Mouse (Mus musculus) liver, embryonic 14.5 days (tissue): ENCODE results near the gene Vmn2r18. TPM values are rescaled to one million over a fixed set of nuclear protein-coding genes. Genes with fewer than 3 reads are reported as not detected.

Experiments used
- ATAC-seq: fragments of 200-750 bp; cut with Nextera tagmentation; 2 replicates; pipeline ENCODE4 v1.8.0; 2017; ENCODE audit warnings: moderate number of reproducible peaks, mild to moderate bottlenecking, moderate library complexity; ENCODE audit not compliant: insufficient read depth
- DNase-seq, 3 experiments: peaks; one replicate each; pipeline ENCODE4 v3.0.0-alpha.2; 2012 to 2013; ENCODE audit warnings: low read depth in 3 of 3, low spot score in 3 of 3
- H3K27ac ChIP-seq: fragments of 300-500 bp; sonication (generic); 2 replicates; pipeline ENCODE4 v1.5.1; 2014; ENCODE audit warnings: moderate library complexity, mild to moderate bottlenecking, control low read depth, inconsistent platforms
- H3K27me3 ChIP-seq: fragments of 300-500 bp; sonication (generic); 2 replicates; pipeline ENCODE4 v1.6.1; 2014; ENCODE audit warnings: mild to moderate bottlenecking, low read length, moderate library complexity; ENCODE audit not compliant: control insufficient read depth, insufficient read depth
- H3K36me3 ChIP-seq: fragments of 300-500 bp; sonication (generic); replicated peaks from 2 replicates; pipeline ENCODE4 v1.6.1; 2014; ENCODE audit warnings: low read depth; ENCODE audit not compliant: control insufficient read depth, insufficient read depth
- H3K4me1 ChIP-seq, 2 experiments: fragments of 200-500 bp in 1 of 2; fragments of 300-500 bp in 1 of 2; sonication (generic) in 1 of 2; replicated peaks; 2 replicates each; pipeline ENCODE4 v1.6.1; 2012 to 2014; ENCODE audit warnings: antibody characterized with exemption in 1 of 2, inconsistent platforms in 1 of 2, low read length in 1 of 2; ENCODE audit not compliant: control insufficient read depth in 2 of 2, insufficient read depth in 2 of 2
- H3K4me2 ChIP-seq: fragments of 300-500 bp; sonication (generic); 2 replicates; pipeline ENCODE4 v1.6.1; 2014; ENCODE audit warnings: low read depth, mild to moderate bottlenecking, control low read depth, moderate library complexity
- H3K4me3 ChIP-seq, 2 experiments: fragments of 200-500 bp in 1 of 2; fragments of 300-500 bp in 1 of 2; sonication (generic) in 1 of 2; 2 replicates each; pipeline ENCODE4 v1.5.1; 2012 to 2014; ENCODE audit warnings: low read depth in 2 of 2, low read length in 2 of 2, mild to moderate bottlenecking in 2 of 2, control low read depth in 1 of 2, inconsistent platforms in 1 of 2, moderate library complexity in 1 of 2; ENCODE audit not compliant: insufficient read depth in 1 of 2
- H3K9ac ChIP-seq: fragments of 300-500 bp; sonication (generic); replicated peaks from 2 replicates; pipeline ENCODE4 v1.6.1; 2014; ENCODE audit warnings: mild to moderate bottlenecking, control low read depth, moderate library complexity
- H3K9me3 ChIP-seq: fragments of 300-500 bp; sonication (generic); 2 replicates; pipeline ENCODE4 v1.6.1; 2016; ENCODE audit warnings: low read length, mixed read lengths; ENCODE audit not compliant: control insufficient read depth
- CTCF ChIP-seq: IDR thresholded peaks from 2 replicates; pipeline ENCODE4 v1.5.1; 2016; ENCODE audit warnings: antibody characterized with exemption, low read depth, control low read depth
- EP300 ChIP-seq: IDR thresholded peaks from 2 replicates; pipeline ENCODE4 v1.6.1; 2016; ENCODE audit warnings: antibody characterized with exemption, low read depth
- WGBS: fragments of 180-500 bp; shearing (Covaris S2); extraction: QIAGEN DNeasy Blood & Tissue Kit; methylation state at CpG from one replicate; pipeline ENCODE4 v1.1.7; 2014; ENCODE audit not compliant: insufficient replicate concordance; 5-methylcytosine and 5-hydroxymethylcytosine counted together
- polyA plus RNA-seq, 2 experiments: library from polyadenylated mRNA; depleted of rRNA in 1 of 2; stranded (reverse) in 1 of 2; unstranded in 1 of 2; fragments of >200 nt; fragmentation: Nextera tagmentation in 1 of 2; extraction: Ambion mirVana in 1 of 2; gene quantifications; 2 replicates each; pipeline versions ENCODE4 v1.2.1 to v1.2.3; 2012 to 2014

Vmn2r18 gene
- polyA plus RNA-seq (2012; rRNA removed) (not detected in 2 replicates), polyA plus RNA-seq (2014; fragmentation: Nextera tagmentation; extraction: Ambion mirVana) (not detected in 2 replicates)

DNA sequence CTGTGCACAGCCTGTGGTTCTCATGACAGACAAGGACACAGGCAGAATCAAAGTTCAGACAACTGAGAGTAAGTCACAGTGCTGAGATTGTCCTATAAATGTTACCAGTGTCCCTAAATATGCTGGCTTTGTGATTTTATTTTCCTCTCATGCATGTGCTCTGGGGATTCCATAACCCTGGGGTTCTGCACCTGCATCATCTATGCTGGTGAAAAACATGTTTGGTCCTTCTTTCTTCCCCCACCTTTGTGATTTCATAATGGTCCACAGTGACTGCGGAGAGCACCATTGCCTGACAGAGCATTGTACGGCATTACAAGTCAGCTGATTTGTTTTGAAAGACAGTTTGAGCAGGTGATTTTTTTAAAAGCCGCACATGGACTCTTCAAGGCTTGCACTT lies at the start of gene Vmn2r18:
TSS of gene Vmn2r18 (minus strand) at position 101 of the 400 bp plus-strand sequence.
- Histone ChIP-seq H3K36me3 (no peaks in the 10 kb centered on the region), H3K27ac (no peak within 1 kb of the TSS), H3K4me3 (no peak within 1 kb of the TSS), H3K9ac (no peak within 1 kb of the TSS), H3K9me3 (no peaks in the 10 kb centered on the region), H3K4me2 (no peak within 1 kb of the TSS), H3K27me3 (no peaks in the 10 kb centered on the region), H3K4me1 (no peaks in the 10 kb centered on the region)
- TF ChIP-seq CTCF (no peak), EP300 (no peak)
- no peak for ATAC-seq
- no peak for DNase-seq
- 78% methylated on average over 3 of the region's 3 CpGs for WGBS

DNA sequence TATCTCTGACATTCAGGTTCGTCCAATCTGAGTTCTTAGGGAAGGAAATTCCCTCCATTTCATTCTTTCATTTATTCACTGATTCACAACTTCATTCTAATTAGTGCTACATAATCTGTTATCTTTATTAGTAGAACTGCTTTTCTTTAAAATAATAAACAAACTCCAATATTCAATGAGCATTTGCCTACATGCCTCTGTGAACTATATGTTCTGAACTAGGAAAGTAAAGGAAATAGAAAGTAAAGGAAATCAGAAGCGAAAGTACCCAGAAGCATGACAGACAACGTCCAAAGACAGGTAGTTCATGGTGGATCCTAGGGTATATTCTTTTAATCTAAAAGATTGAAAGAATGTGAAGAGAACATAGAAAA lies 45.6 kb upstream of the Vmn2r18 start:
- WGBS, result 60% methylated on average over 3 of the region's 3 CpGs

GRCm38 (mm10) chr5:151650700-151651410 lies 45.0 kb upstream of the Vmn2r18 start, which contains the start of gene Rfc3:
Gene Rfc3, minus strand, starts transcription at chr5:151651242.
- peaks cover 30% of the 10 kb centered on the region for H3K36me3 ChIP-seq
- no peak within 1 kb of the TSS for H3K27ac ChIP-seq
- peak; percentile 98 for ATAC-seq
- H3K9me3 ChIP-seq, result no peaks in the 10 kb centered on the region
- peaks cover 4 to 8% of the 10 kb centered on the region in 2 experiments for H3K4me1 ChIP-seq
- H3K9ac ChIP-seq, result peak within 1 kb of the TSS; percentile 79
- peak; percentile 84 to 88 (median 87) for DNase-seq
- TF ChIP-seq CTCF (peak; percentile 91), EP300 (no peak)
- under 1% methylated on average over 41 of the region's 42 CpGs for WGBS
- H3K27me3 ChIP-seq, result no peaks in the 10 kb centered on the region
- H3K4me2 ChIP-seq, result peak within 1 kb of the TSS; percentile 81
- peak within 1 kb of the TSS; percentile 63 to 84 for H3K4me3 ChIP-seq

More for the DNA sequence above, 45.6 kb upstream of the Vmn2r18 start:
- Histone ChIP-seq H3K4me2 (peak overlapping the region; percentile 81), H3K4me1 (peaks cover 4 to 8% of the 10 kb centered on the region in 2 experiments), H3K27me3 (no peaks in the 10 kb centered on the region), H3K9me3 (no peaks in the 10 kb centered on the region), H3K9ac (no peak overlapping the region; the same call in 1 of the 2 replicates), H3K27ac (no peak overlapping the region), H3K4me3 (peak overlapping the region; percentile 63 to 84; a peak in 1 of 4 replicates), H3K36me3 (peaks cover 24% of the 10 kb centered on the region)
- no peak for ATAC-seq
- DNase-seq, result no peak
- no peak for TF ChIP-seq EP300
- no peak for TF ChIP-seq CTCF

DNA sequence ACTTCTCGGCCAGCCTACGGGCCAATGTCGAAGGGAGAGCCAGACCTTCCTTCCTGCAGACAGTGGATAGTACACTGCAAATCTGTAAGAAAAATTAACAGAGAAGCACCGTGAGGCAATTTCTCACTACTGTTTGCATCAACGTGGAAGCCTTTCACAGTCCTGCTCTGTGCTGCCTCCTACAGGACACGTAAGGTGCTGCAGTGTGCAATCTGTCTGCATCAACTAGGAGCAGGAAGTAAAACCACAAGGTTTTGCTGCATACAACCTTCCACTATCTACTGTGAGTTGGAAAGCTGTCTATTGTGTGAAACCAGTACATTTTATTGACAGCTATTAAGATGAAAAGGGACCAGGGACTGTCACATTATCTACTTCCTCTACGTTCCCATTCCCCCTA lies 39.0 kb upstream of the Vmn2r18 start:
- TF ChIP-seq CTCF, result peak; percentile 86
- TF ChIP-seq EP300, result no peak
- Histone ChIP-seq H3K27me3 (no peaks in the 10 kb centered on the region), H3K36me3 (peaks cover 67% of the 10 kb centered on the region), H3K4me1 (peaks cover 0 to 4% of the 10 kb centered on the region in 2 experiments; a peak in 1 of 4 replicates), H3K4me3 (no peak overlapping the region), H3K27ac (no peak overlapping the region), H3K9ac (no peak overlapping the region), H3K9me3 (no peaks in the 10 kb centered on the region), H3K4me2 (no peak overlapping the region)
- 79% methylated on average over 7 of the region's 7 CpGs for WGBS
- ATAC-seq (no peak), DNase-seq (peak in 1 of 3 experiments; percentile 23)

- Histone ChIP-seq H3K4me2 (no peak overlapping the region), H3K36me3 (peaks cover 55% of the 10 kb centered on the region), H3K27ac (no peak overlapping the region), H3K27me3 (no peaks in the 10 kb centered on the region), H3K4me3 (no peak overlapping the region), H3K9ac (no peak overlapping the region), H3K4me1 (no peaks in the 10 kb centered on the region), H3K9me3 (no peaks in the 10 kb centered on the region)
- ATAC-seq, result no peak; the same call in 1 of the 2 replicates
- TF ChIP-seq CTCF (no peak), EP300 (no peak)
- 49% methylated on average over 5 of the region's 5 CpGs for WGBS
- no peak for DNase-seq
Measured at GRCm38 (mm10) chr5:151642867-151643266, 37.0 kb upstream of the Vmn2r18 start.
